Mouse (Mus musculus) thymus, adult 2 months (tissue): ENCODE measurements around the gene Ube2r2. TPM values are rescaled to one million over a fixed set of nuclear protein-coding genes. Genes with fewer than 3 reads are reported as not detected.

Source experiments
- DNase-seq: peaks from one replicate; pipeline ENCODE4 v3.0.0; 2021
- H3K27ac ChIP-seq: fragments of 200-500 bp; 2 replicates; pipeline ENCODE4 v1.5.1; 2012; ENCODE audit warnings: low read length, control low read depth; ENCODE audit not compliant: control insufficient read depth, insufficient read depth
- H3K27me3 ChIP-seq: fragments of 200-500 bp; 2 replicates; pipeline ENCODE4 v1.6.1; 2012; ENCODE audit warnings: mild to moderate bottlenecking, low read length, moderate library complexity, mixed read lengths; ENCODE audit not compliant: control insufficient read depth, insufficient read depth
- H3K36me3 ChIP-seq: fragments of 200-500 bp; 2 replicates; pipeline ENCODE4 v1.6.1; 2012; ENCODE audit warnings: mild to moderate bottlenecking, low read length, moderate library complexity; ENCODE audit not compliant: control insufficient read depth, insufficient read depth
- H3K4me1 ChIP-seq: fragments of 200-500 bp; replicated peaks from 2 replicates; pipeline ENCODE4 v1.6.1; 2012; ENCODE audit warnings: low read length; ENCODE audit not compliant: control insufficient read depth, insufficient read depth
- H3K4me3 ChIP-seq: fragments of 200-500 bp; 2 replicates; pipeline ENCODE4 v1.5.1; 2012; ENCODE audit warnings: mild to moderate bottlenecking, low read length, control low read depth, moderate library complexity; ENCODE audit not compliant: control insufficient read depth, insufficient read depth
- CTCF ChIP-seq: fragments of 200-500 bp; IDR thresholded peaks from 2 replicates; pipeline ENCODE4 v1.5.1; 2012; ENCODE audit warnings: mild to moderate bottlenecking, control low read depth, low read length, moderate library complexity, borderline replicate concordance; ENCODE audit not compliant: control insufficient read depth, poor library complexity, insufficient read depth; ENCODE audit errors: extremely low read depth
- POLR2A ChIP-seq: fragments of 200-500 bp; IDR thresholded peaks from 2 replicates; pipeline ENCODE4 v1.6.1; 2012; ENCODE audit warnings: mild to moderate bottlenecking, low read length, control low read depth, moderate library complexity; ENCODE audit not compliant: control insufficient read depth, poor library complexity, insufficient read depth; ENCODE audit errors: extremely low read depth
- WGBS: fragments of 180-500 bp; shearing (Covaris S2); methylation state at CpG from one replicate; pipeline ENCODE4 v1.1.7; 2018; 5-methylcytosine and 5-hydroxymethylcytosine counted together
- polyA plus RNA-seq: library from polyadenylated mRNA; depleted of rRNA; stranded (reverse); fragments of >200 nt; gene quantifications from 2 replicates; pipeline ENCODE4 v1.2.3, GENCODE M21; 2012

Gene Ube2r2
- polyA plus RNA-seq, 1 experiment = 41.1 TPM

GRCm38 (mm10) chr4:41149891-41150290, 14.3 kb downstream of the Ube2r2 start:
- Histone ChIP-seq H3K36me3 (no peaks in the 10 kb centered on the region), H3K27ac (no peak overlapping the region), H3K4me3 (no peak overlapping the region), H3K27me3 (no peaks in the 10 kb centered on the region), H3K4me1 (no peaks in the 10 kb centered on the region; the same call in 1 of the 2 replicates)
- TF ChIP-seq CTCF = no peak
- TF ChIP-seq POLR2A = no peak
- WGBS = 83% methylated on average over 3 of the region's 3 CpGs
- no peak for DNase-seq

- H3K36me3 ChIP-seq = no peaks in the 10 kb centered on the region
- WGBS = 96% methylated on average over 7 of the region's 7 CpGs
- H3K4me3 ChIP-seq = no peak overlapping the region
- no peaks in the 10 kb centered on the region; the same call in 1 of the 2 replicates for H3K4me1 ChIP-seq
- no peak for DNase-seq
- H3K27ac ChIP-seq = no peak overlapping the region
- TF ChIP-seq CTCF = no peak
- TF ChIP-seq POLR2A = no peak
- H3K27me3 ChIP-seq = no peaks in the 10 kb centered on the region
Observed at GRCm38 (mm10) chr4:41151186-41151585, 15.6 kb downstream of the Ube2r2 start.

- no peak for TF ChIP-seq POLR2A
- no peak overlapping the region for H3K4me3 ChIP-seq
- H3K36me3 ChIP-seq = no peaks in the 10 kb centered on the region
- WGBS = 97% methylated on average over 3 of the region's 3 CpGs
- peaks cover 2% of the 10 kb centered on the region; the same call in 1 of the 2 replicates for H3K4me1 ChIP-seq
- no peak overlapping the region for H3K27ac ChIP-seq
- no peaks in the 10 kb centered on the region for H3K27me3 ChIP-seq
- no peak for DNase-seq
Observed at GRCm38 (mm10) chr4:41153146-41153545, 17.6 kb downstream of the Ube2r2 start.

- DNase-seq = no peak
- Histone ChIP-seq H3K27me3 (no peaks in the 10 kb centered on the region), H3K27ac (no peak overlapping the region), H3K4me1 (peaks cover 2% of the 10 kb centered on the region; the same call in 1 of the 2 replicates), H3K4me3 (no peak overlapping the region), H3K36me3 (no peaks in the 10 kb centered on the region)
- 89% methylated on average over 9 of the region's 9 CpGs for WGBS
- no peak for TF ChIP-seq CTCF
- no peak for TF ChIP-seq POLR2A
Observed at GRCm38 (mm10) chr4:41156961-41157360, 21.4 kb downstream of the Ube2r2 start.

- Histone ChIP-seq H3K27ac (no peak overlapping the region), H3K4me3 (no peak overlapping the region), H3K27me3 (no peaks in the 10 kb centered on the region), H3K36me3 (no peaks in the 10 kb centered on the region), H3K4me1 (peaks cover 2% of the 10 kb centered on the region; the same call in 1 of the 2 replicates)
- no peak for DNase-seq
- 97% methylated on average over 1 of the region's 1 CpGs for WGBS
- TF ChIP-seq POLR2A = no peak
- no peak for TF ChIP-seq CTCF
Observed at GRCm38 (mm10) chr4:41158251-41158650, 22.7 kb downstream of the Ube2r2 start.

- no peak for DNase-seq
- H3K27ac ChIP-seq = no peak overlapping the region
- TF ChIP-seq CTCF = no peak
- TF ChIP-seq POLR2A = no peak
- H3K27me3 ChIP-seq = no peaks in the 10 kb centered on the region
- no peak overlapping the region for H3K4me3 ChIP-seq
- H3K4me1 ChIP-seq = peaks cover 2% of the 10 kb centered on the region; the same call in 1 of the 2 replicates
- no peaks in the 10 kb centered on the region for H3K36me3 ChIP-seq
- 99% methylated on average over 3 of the region's 3 CpGs for WGBS
Observed at GRCm38 (mm10) chr4:41161232-41161631, 25.7 kb downstream of the Ube2r2 start.

- Histone ChIP-seq H3K4me1 (no peaks in the 10 kb centered on the region; the same call in 1 of the 2 replicates), H3K4me3 (no peak overlapping the region), H3K27me3 (no peaks in the 10 kb centered on the region), H3K36me3 (no peaks in the 10 kb centered on the region), H3K27ac (no peak overlapping the region)
- TF ChIP-seq CTCF (no peak), POLR2A (no peak)
- WGBS = 81% methylated on average over 2 of the region's 2 CpGs
- no peak for DNase-seq
Observed at GRCm38 (mm10) chr4:41164974-41165373, 29.4 kb downstream of the Ube2r2 start.
